Comparison of ENCODE assay signal across 21 mouse cellular contexts in genomic region chr6:94714815-94715644, GRCm38 (mm10). TPM values are rescaled to one million over a fixed set of nuclear protein-coding genes. Genes with fewer than 3 reads are reported as not detected.
DNase-seq lines count a peak whose midpoint lies in the region; ATAC-seq and TF ChIP-seq lines count a peak whose summit lies in the region.
"Had no signal": no experiment of that assay in that cellular context is flagged by ENCODE, and none has a peak within 500 bp of the region (broad histone marks: within the 10 kb centered on the region; RNA-seq: fewer than 3 reads in every experiment).

No protein-coding gene starts in this region.

- no peak overlapping the region for H3K9ac ChIP-seq in neural tube, embryonic 13.5 days
- H3K9ac ChIP-seq in neural tube, embryonic 15.5 days (replicated peaks): no peak overlapping the region
- H3K9ac ChIP-seq in forebrain, postnatal 0 days: no peak overlapping the region
- H3K9ac ChIP-seq: embryonic facial prominence, embryonic 12.5 days; heart, embryonic 15.5 days had no signal

- H3K27me3 ChIP-seq in neural tube, embryonic 13.5 days: no peaks in the 10 kb centered on the region
- no peaks in the 10 kb centered on the region for H3K27me3 ChIP-seq in neural tube, embryonic 15.5 days (replicated peaks)
- H3K27me3 ChIP-seq in forebrain, postnatal 0 days (ENCODE audit: insufficient read depth, low read length): no peaks in the 10 kb centered on the region
- H3K27me3 ChIP-seq: CH12.LX; embryonic facial prominence, embryonic 12.5 days; heart, embryonic 15.5 days had no signal

- TF ChIP-seq CTCF in forebrain, postnatal 0 days (IDR thresholded peaks at IDR 0.05; ENCODE audit: low read depth): no peak

- H3K9me3 ChIP-seq in neural tube, embryonic 13.5 days: no peaks in the 10 kb centered on the region
- no peaks in the 10 kb centered on the region for H3K9me3 ChIP-seq in neural tube, embryonic 15.5 days (replicated peaks)
- no peaks in the 10 kb centered on the region for H3K9me3 ChIP-seq in forebrain, postnatal 0 days (ENCODE audit: low read length)
- H3K9me3 ChIP-seq: embryonic facial prominence, embryonic 12.5 days; heart, embryonic 15.5 days; hindbrain, embryonic 10.5 days had no signal

- H3K4me1 ChIP-seq in neural tube, embryonic 13.5 days (replicated peaks): peaks cover 15% of the 10 kb centered on the region
- peaks cover 10% of the 10 kb centered on the region for H3K4me1 ChIP-seq in neural tube, embryonic 15.5 days
- no peaks in the 10 kb centered on the region for H3K4me1 ChIP-seq in forebrain, postnatal 0 days (ENCODE audit: insufficient read depth)

- no peak overlapping the region for H3K4me3 ChIP-seq in neural tube, embryonic 13.5 days
- no peak overlapping the region for H3K4me3 ChIP-seq in neural tube, embryonic 15.5 days (replicated peaks)
- H3K4me3 ChIP-seq in forebrain, postnatal 0 days (ENCODE audit: low read depth, low read length): no peak overlapping the region
- H3K4me3 ChIP-seq: embryonic facial prominence, embryonic 12.5 days; heart, embryonic 15.5 days; hindbrain, embryonic 10.5 days; layer of hippocampus, adult 2 months had no signal

- no peak overlapping the region for H3K27ac ChIP-seq in neural tube, embryonic 13.5 days (replicated peaks)
- no peak overlapping the region for H3K27ac ChIP-seq in neural tube, embryonic 15.5 days (replicated peaks)
- H3K27ac ChIP-seq in forebrain, postnatal 0 days (ENCODE audit: low read depth, low read length): no peak overlapping the region
- H3K27ac ChIP-seq: embryonic facial prominence, embryonic 12.5 days; heart, embryonic 15.5 days; hindbrain, embryonic 10.5 days; layer of hippocampus, adult 2 months; stomach, postnatal 0 days had no signal

- 0 out of 2 replicates have a peak overlapping the region, but pooled peaks have one; percentile 3 for H3K4me2 ChIP-seq in neural tube, embryonic 13.5 days
- H3K4me2 ChIP-seq in neural tube, embryonic 15.5 days: no peak overlapping the region
- no peak overlapping the region; the same call in 1 of the 2 replicates for H3K4me2 ChIP-seq in forebrain, postnatal 0 days (ENCODE audit: low read depth)
- H3K4me2 ChIP-seq: embryonic facial prominence, embryonic 12.5 days; heart, embryonic 15.5 days had no signal

- WGBS in neural tube, embryonic 13.5 days: 25% methylated on average over 13 of the region's 13 CpGs
- WGBS in neural tube, embryonic 15.5 days: 23% methylated on average over 13 of the region's 13 CpGs
- WGBS in forebrain, postnatal 0 days: 17% methylated on average over 13 of the region's 13 CpGs

- peak; percentile 13 for DNase-seq in embryo, embryonic 10.5 days (ENCODE audit: low spot score)
- DNase-seq in embryo, embryonic 11 days: no peak
- peak; percentile 39 for DNase-seq in forebrain, postnatal 0 days
- no peak for DNase-seq in thymus, postnatal 4 days
- DNase-seq in heart, postnatal 4 days: no peak
- no peak for DNase-seq in B cell, adult 2 months
- DNase-seq: adrenal gland, adult 8-10 months; cerebellum, adult 11 months; cerebellum, postnatal 36 days; liver; midbrain, embryonic 14.5 days; right cerebral cortex, postnatal 14 days; thymus, postnatal 14 days had no signal

- no peak for ATAC-seq in neural tube, embryonic 13.5 days (ENCODE audit: low read depth)
- no peak for ATAC-seq in neural tube, embryonic 15.5 days (ENCODE audit: low FRiP score)
- peak; percentile 38; the same call in 1 of the 2 replicates for ATAC-seq in forebrain, postnatal 0 days

- no peaks in the 10 kb centered on the region for H3K36me3 ChIP-seq in neural tube, embryonic 13.5 days
- H3K36me3 ChIP-seq in neural tube, embryonic 15.5 days: no peaks in the 10 kb centered on the region
- no peaks in the 10 kb centered on the region for H3K36me3 ChIP-seq in forebrain, postnatal 0 days (ENCODE audit: insufficient read depth)
- H3K36me3 ChIP-seq: embryonic facial prominence, embryonic 12.5 days; heart, embryonic 15.5 days; hindbrain, embryonic 10.5 days had no signal

RNA-seq across cellular contexts. Expression of gene Lrig1, which starts 15.1 kb away (rescaled TPM):
- polyA plus RNA-seq in neural tube, embryonic 13.5 days (2015; fragmentation: Nextera tagmentation; extraction: Ambion mirVana): 10.5 and 12.9 TPM in 2 replicates
- polyA plus RNA-seq in neural tube, embryonic 15.5 days (2015; fragmentation: Nextera tagmentation; extraction: Ambion mirVana): 14.5 and 15.0 TPM in 2 replicates
- 36.9 and 53.3 TPM in 2 replicates for total RNA-seq in forebrain, postnatal 0 days (2014; rRNA removed)
- polyA plus RNA-seq in forebrain, postnatal 0 days (2015; fragmentation: Nextera tagmentation; extraction: Ambion mirVana): 9.0 and 10.7 TPM in 2 replicates
- 10 to 100 TPM; 25.0 to 26.9 TPM for total RNA-seq in heart, postnatal 4 days (2021)
- total RNA-seq: CH12.LX had no signal

Comparison
In these comparisons a context has a peak if more than half of its experiments do, and no peak if none do; other contexts are left out.
1. DNase-seq: peak in embryo, embryonic 10.5 days (single experiment) and forebrain, postnatal 0 days (single experiment); none in embryo, embryonic 11 days (single experiment), thymus, postnatal 4 days (single experiment), heart, postnatal 4 days (single experiment) and B cell, adult 2 months (0 of 2).